Mouse (Mus musculus) forebrain, embryonic 13.5 days (tissue): ENCODE data around the gene Marcks. TPM values are rescaled to one million over a fixed set of nuclear protein-coding genes. Genes with fewer than 3 reads are reported as not detected.

Experiments
- ATAC-seq: fragments of 200-750 bp; cut with Nextera tagmentation; 2 replicates; pipeline ENCODE4 v1.8.0; 2017
- H3K27ac ChIP-seq: fragments of 300-500 bp; sonication (generic); 2 replicates; pipeline ENCODE4 v1.5.1; 2015; ENCODE audit warnings: inconsistent platforms, mild to moderate bottlenecking, moderate library complexity
- H3K27me3 ChIP-seq: fragments of 300-500 bp; sonication (generic); 2 replicates; pipeline ENCODE4 v1.6.1; 2015; ENCODE audit warnings: mild to moderate bottlenecking, inconsistent platforms
- H3K36me3 ChIP-seq: fragments of 300-500 bp; sonication (generic); 2 replicates; pipeline ENCODE4 v1.6.1; 2015; ENCODE audit warnings: mild to moderate bottlenecking, inconsistent platforms; ENCODE audit not compliant: poor library complexity, severe bottlenecking
- H3K4me1 ChIP-seq: fragments of 300-500 bp; sonication (generic); 2 replicates; pipeline ENCODE4 v1.6.1; 2015; ENCODE audit warnings: inconsistent platforms
- H3K4me2 ChIP-seq: fragments of 300-500 bp; sonication (generic); 2 replicates; pipeline ENCODE4 v1.6.1; 2015; ENCODE audit warnings: inconsistent platforms, mild to moderate bottlenecking, moderate library complexity
- H3K4me3 ChIP-seq: fragments of 300-500 bp; sonication (generic); 2 replicates; pipeline ENCODE4 v1.5.1; 2015; ENCODE audit warnings: mild to moderate bottlenecking, inconsistent platforms
- H3K9ac ChIP-seq: fragments of 300-500 bp; sonication (generic); 2 replicates; pipeline ENCODE4 v1.6.1; 2015; ENCODE audit warnings: mild to moderate bottlenecking, inconsistent platforms
- H3K9me3 ChIP-seq: fragments of 300-500 bp; sonication (generic); replicated peaks from 2 replicates; pipeline ENCODE4 v1.6.1; 2016; ENCODE audit warnings: inconsistent platforms
- WGBS: fragments of 180-500 bp; shearing (Covaris S2); methylation state at CpG from one replicate; pipeline ENCODE4 v1.1.7; 2015; 5-methylcytosine and 5-hydroxymethylcytosine counted together
- polyA plus RNA-seq: library from polyadenylated mRNA; unstranded; fragments of >200 nt; fragmentation: Nextera tagmentation; extraction: Ambion mirVana; gene quantifications from 2 replicates; pipeline ENCODE4 v1.2.1, GENCODE M21; 2015

The Marcks gene
- polyA plus RNA-seq, 1 experiment from 2014 or later: 289 TPM

DNA sequence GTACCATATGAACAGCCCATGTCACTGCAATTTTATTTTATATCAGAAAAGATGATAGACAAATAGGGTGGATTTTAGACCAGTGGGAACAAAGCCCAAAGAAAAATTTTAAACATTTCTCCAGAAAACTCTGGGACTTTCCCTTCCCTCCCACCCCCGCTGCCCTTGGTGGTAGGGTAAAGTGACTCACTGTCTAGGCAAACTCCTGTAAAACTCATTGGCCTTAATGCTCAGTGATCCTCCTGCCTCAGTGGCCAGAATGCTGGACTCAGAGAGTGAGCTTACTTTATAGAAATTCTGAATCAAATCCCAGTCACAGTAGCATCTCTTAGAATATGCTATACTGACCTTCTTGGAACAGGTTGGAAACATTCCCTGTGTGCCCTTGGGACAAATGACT is 6.7 kb upstream of the Marcks start:
- H3K4me2 ChIP-seq: no peak overlapping the region
- H3K4me1 ChIP-seq: peaks cover 8% of the 10 kb centered on the region
- H3K36me3 ChIP-seq: no peaks in the 10 kb centered on the region
- no peaks in the 10 kb centered on the region for H3K27me3 ChIP-seq
- no peak overlapping the region for H3K4me3 ChIP-seq
- ATAC-seq: no peak
- 92% methylated on average over 1 of the region's 1 CpGs for WGBS
- H3K27ac ChIP-seq: no peak overlapping the region
- no peaks in the 10 kb centered on the region for H3K9me3 ChIP-seq
- no peak overlapping the region for H3K9ac ChIP-seq

DNA sequence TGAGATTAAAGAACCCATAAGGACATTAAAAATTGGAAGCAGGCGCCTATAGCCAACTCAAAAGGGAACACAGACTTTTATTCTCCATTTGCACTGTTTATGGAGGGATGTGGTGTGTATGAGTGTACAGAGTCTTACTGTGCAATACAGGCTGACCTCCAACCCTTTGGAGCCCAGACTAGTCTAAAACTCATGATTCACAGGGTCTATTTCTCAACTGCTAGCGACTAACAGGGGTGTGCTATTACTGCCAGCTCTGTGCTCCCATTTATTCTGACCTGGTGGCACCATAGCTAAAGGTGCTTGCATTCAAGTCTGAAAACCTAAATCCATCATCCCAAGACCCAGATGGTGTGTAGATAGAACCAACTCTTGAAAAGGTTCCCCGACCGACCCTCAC is 2.9 kb upstream of the Marcks start:
- Histone ChIP-seq H3K4me2 (peak overlapping the region; percentile 69), H3K27me3 (no peaks in the 10 kb centered on the region), H3K36me3 (peaks cover 1% of the 10 kb centered on the region), H3K9me3 (no peaks in the 10 kb centered on the region), H3K4me3 (peak overlapping the region; percentile 99), H3K9ac (peak overlapping the region; percentile 43; the same call in 1 of the 2 replicates), H3K4me1 (peaks cover 8% of the 10 kb centered on the region), H3K27ac (peak overlapping the region; percentile 100)
- 60% methylated on average over 4 of the region's 4 CpGs for WGBS
- no peak for ATAC-seq

DNA sequence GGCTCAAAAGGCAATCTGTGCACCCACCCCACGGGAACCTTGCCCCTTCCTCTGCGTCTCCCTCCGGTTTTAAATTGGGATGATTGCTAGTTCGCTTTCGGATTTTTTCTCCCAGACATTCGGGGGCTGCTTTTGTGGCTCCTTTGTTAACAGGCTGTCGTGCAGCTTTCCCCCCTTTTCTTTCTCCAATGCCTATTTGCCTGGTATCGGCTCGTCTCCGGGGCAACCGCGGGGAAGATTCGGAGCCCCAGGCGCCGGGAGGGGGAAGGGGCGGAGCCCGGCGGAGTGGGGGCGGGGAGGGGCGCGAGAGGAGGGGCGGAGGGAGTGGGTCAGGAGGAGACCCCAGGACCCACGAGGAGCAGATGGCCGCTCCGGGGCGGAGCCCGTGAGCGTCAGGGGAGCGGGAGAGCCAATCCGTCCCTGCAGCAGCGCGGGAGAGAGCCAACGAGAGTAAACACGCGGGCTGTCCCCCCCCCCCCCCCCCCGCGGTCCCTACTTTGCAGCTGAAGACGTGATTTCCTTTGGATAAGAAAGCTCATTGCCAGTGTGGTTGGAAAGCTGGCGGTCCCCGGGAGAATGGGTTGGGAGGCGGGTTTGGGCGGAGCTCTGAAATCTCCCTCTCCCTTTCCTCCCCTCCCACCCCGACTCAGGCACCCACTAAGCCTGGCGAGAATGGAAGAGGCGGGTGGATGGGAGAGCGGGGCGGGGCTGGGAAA is 2.2 kb upstream of the Marcks start:
- H3K9ac ChIP-seq: peak overlapping the region; percentile 100
- H3K27ac ChIP-seq: peak overlapping the region; percentile 100
- H3K4me1 ChIP-seq: peaks cover 8% of the 10 kb centered on the region
- peak overlapping the region; percentile 69 for H3K4me2 ChIP-seq
- no peaks in the 10 kb centered on the region for H3K9me3 ChIP-seq
- H3K27me3 ChIP-seq: no peaks in the 10 kb centered on the region
- H3K36me3 ChIP-seq: peaks cover 8% of the 10 kb centered on the region
- WGBS: 0% methylated on average over 43 of the region's 47 CpGs
- ATAC-seq: peak; percentile 92
- peak overlapping the region; percentile 99 for H3K4me3 ChIP-seq

DNA sequence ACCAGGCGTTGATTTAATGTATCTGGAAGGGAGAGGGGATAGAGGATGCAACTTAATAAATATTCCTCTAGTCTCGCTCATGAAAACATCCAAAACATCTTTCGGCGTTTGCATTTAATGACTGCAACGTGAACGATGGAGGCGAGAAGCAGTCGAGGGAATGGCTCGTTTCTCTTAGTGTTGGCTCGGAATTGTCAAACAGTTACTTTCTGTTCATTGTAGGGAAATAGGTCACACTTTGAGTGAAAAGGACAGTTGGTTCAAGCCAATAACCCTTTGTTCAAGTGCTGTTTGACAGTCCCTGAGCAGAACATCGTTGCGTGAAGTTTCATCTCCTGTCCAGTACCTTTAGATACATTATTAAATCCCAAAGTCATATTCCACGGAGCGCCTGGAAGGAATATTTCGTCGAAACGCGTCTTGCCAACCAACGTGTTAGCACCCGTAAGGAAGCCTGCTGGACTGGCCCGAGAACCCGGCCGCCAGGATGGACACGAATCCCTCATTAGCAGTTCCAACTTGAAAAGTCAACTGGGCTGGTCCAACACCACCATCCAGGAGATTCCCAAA is 1.5 kb upstream of the Marcks start:
- no peaks in the 10 kb centered on the region for H3K9me3 ChIP-seq
- peak overlapping the region; percentile 69 for H3K4me2 ChIP-seq
- no peaks in the 10 kb centered on the region for H3K27me3 ChIP-seq
- H3K9ac ChIP-seq: peak overlapping the region; percentile 100
- peak overlapping the region; percentile 99 for H3K4me3 ChIP-seq
- H3K27ac ChIP-seq: peak overlapping the region; percentile 100
- H3K4me1 ChIP-seq: peaks cover 8% of the 10 kb centered on the region
- no peak for ATAC-seq
- WGBS: 1% methylated on average over 24 of the region's 24 CpGs
- H3K36me3 ChIP-seq: peaks cover 11% of the 10 kb centered on the region

DNA sequence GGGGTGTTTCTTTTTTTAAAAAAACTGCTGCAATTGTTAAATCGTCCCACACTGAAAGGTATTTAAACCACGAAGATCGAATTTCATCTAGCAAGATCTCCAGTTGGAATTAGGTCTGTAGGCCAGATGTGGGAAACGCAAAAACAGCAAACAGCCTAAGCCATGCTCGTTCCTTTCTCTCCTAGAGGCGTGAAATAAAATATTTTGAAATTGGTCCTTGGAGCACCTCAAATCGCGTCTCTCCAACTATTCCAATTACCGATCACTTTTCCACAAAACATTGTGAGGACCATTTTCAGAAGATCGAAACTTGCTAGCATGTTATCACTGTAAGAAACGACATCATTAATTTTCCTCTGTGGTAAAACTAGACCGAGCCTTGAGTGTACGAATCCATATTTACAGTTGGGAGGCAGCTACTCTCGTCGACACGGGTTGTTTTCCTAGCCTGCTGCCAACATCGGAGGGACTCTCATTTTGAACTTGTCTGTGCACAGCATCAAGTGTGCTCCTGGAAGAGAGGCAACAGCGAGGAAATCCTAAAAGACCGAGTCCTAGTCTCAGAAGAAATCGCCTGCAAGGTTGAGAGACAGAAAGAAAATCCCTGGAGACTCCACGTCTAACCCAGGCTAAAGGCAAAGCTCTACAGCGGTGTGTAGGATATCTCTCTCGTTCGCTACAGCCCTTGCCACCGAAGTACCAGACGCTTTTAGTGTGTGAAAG is 884 bp upstream of the Marcks start:
- H3K9ac ChIP-seq: peak overlapping the region; percentile 100
- H3K4me1 ChIP-seq: peaks cover 13% of the 10 kb centered on the region
- under 1% methylated on average over 26 of the region's 26 CpGs for WGBS
- H3K4me3 ChIP-seq: peak overlapping the region; percentile 99
- H3K9me3 ChIP-seq: no peaks in the 10 kb centered on the region
- peak overlapping the region; percentile 100 for H3K27ac ChIP-seq
- no peak for ATAC-seq
- no peaks in the 10 kb centered on the region for H3K27me3 ChIP-seq
- H3K4me2 ChIP-seq: peak overlapping the region; percentile 69
- H3K36me3 ChIP-seq: peaks cover 16% of the 10 kb centered on the region

DNA sequence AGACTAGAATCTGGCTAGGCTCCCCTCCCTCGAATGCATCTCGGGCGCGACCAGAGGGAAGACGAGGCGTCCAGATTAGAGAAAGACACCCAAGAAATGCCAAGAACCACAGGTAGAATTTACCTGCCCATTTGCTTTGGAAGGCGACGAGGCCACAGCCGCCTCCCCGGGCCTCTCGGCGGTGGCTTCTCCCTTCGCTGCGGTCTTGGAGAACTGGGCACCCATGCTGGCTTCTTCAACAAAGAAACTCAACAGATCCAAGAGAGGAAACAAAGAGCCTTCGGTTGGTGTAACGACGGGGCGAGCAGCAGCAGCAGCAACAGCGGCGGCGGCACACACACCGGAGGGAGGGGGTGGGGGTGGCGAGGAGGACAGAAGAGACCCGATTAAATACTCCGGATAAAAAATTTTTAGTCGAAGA is 399 bp downstream of the Marcks start:
- peak overlapping the region; percentile 99 for H3K4me3 ChIP-seq
- ATAC-seq: no peak
- no peaks in the 10 kb centered on the region for H3K27me3 ChIP-seq
- WGBS: under 1% methylated on average over 26 of the region's 26 CpGs
- peaks cover 27% of the 10 kb centered on the region for H3K36me3 ChIP-seq
- peak overlapping the region; percentile 67; the same call in 1 of the 2 replicates for H3K4me2 ChIP-seq
- H3K9me3 ChIP-seq: no peaks in the 10 kb centered on the region
- H3K9ac ChIP-seq: peak overlapping the region; percentile 100
- peak overlapping the region; percentile 100 for H3K27ac ChIP-seq
- peaks cover 19% of the 10 kb centered on the region for H3K4me1 ChIP-seq

DNA sequence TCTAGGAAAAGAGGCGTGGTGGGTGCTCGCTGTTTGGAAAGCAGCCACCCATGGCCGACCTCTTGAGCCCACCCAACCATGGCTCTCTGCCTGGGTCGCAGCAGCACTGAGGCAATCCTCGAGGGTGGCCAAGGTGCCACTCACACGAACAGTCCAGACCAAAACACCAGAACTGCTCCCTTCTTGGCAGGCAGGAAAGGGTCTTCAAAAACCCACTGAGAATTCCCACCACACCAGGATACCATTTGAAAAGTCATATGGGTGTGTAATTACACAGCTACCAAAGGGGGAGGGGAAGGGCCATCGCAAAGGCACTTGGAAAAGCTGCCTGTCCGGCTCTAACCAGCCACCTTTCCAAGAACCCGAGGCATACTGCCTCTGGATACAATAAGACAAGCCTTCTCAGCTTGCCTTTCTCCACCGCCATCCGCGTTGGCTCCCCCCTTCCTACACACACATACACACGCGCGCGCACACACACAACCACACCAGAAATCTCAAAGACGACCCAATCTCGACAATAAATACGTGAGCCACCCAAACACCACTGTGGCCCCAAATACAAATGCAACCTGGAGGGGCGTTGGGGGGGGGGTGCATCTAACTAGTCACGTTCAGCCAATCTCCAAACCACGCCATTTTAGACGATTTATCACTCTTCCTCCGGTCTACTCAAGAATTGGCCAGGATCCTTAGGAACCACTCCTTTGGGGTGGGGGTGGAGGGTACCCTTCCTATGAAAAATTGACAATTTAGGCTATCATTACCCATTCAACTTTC is 999 bp downstream of the Marcks start:
- peaks cover 33% of the 10 kb centered on the region for H3K36me3 ChIP-seq
- H3K4me3 ChIP-seq: peak overlapping the region; percentile 99
- ATAC-seq: no peak
- peak overlapping the region; percentile 67 for H3K4me2 ChIP-seq
- H3K9me3 ChIP-seq: no peaks in the 10 kb centered on the region
- peaks cover 19% of the 10 kb centered on the region for H3K4me1 ChIP-seq
- H3K9ac ChIP-seq: peak overlapping the region; percentile 100
- H3K27ac ChIP-seq: peak overlapping the region; percentile 100
- no peaks in the 10 kb centered on the region for H3K27me3 ChIP-seq
- WGBS: under 1% methylated on average over 24 of the region's 24 CpGs

DNA sequence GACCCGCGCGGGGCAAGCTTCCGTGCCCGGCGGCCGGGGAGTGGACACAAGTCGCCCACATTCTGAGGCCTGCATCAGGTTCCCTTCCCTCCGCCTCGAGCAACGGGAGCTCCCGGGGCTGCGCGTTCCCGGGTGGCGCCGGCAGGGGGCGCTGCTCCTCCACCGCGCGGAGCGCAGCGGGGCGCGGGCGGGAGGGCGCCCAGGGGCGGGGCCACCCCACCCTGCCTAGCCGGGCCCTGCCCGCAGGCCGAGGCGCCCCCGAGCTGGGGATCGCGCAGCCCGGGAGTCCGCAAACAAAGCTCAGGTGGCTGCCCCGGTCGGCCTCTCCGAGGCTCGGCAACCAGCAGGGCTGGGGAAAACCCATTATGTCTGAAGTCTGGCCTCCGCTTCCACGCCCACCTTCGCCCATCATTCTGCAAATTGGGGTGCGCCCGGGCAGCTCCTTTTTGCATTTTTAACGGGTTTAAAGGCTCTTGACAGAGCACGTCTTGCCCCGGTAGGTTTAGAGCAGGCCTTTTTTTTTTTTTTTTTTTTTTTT is 1.7 kb downstream of the Marcks start:
- Histone ChIP-seq H3K4me1 (peaks cover 18% of the 10 kb centered on the region), H3K27me3 (no peaks in the 10 kb centered on the region), H3K9ac (peak overlapping the region; percentile 100), H3K4me3 (peak overlapping the region; percentile 99), H3K36me3 (peaks cover 39% of the 10 kb centered on the region), H3K9me3 (no peaks in the 10 kb centered on the region), H3K27ac (peak overlapping the region; percentile 100), H3K4me2 (peak overlapping the region; percentile 67)
- ATAC-seq: peak; percentile 50
- 1% methylated on average over 49 of the region's 49 CpGs for WGBS

DNA sequence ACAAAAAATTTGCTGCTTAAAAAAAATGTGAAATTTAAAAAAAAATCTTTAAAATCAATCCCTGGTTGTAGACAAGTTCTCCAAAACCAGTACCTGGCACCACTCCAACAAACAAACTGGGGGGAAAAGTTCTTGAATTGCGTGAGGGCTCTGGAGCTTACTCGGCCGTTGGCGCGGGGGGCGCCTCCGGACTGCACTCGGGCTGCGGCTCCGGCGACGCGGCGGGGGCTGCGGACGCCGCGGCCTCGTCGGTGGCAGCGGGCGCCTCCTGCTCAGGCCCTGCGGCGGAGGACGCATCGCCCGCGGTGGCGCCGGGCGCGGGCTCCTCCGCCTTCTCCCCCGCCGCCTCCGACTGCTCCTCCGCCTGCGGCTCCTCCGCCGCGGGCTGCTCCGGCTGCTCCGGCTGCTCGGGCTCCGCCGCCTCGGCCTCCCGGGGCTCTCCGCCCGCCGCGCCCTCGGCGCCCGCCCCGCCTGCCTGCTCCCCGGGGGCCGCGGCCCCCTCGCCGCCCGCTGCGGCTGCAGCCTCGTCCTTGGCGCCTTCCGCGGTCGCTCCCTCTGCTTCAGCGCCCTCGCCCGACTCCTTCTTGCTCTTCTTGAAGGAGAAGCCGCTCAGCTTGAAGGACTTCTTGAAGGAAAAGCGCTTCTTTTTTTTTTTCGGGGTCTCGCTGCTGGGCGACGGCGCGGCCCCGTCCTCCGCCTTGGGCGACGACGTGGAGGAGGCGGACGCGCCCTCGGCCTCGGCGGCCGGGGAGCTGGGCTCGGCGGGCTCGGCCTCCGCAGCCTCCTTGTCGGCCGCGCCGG is 2.6 kb downstream of the Marcks start:
- WGBS: under 1% methylated on average over 88 of the region's 99 CpGs
- H3K9ac ChIP-seq: peak overlapping the region; percentile 100
- no peaks in the 10 kb centered on the region for H3K27me3 ChIP-seq
- H3K9me3 ChIP-seq: no peaks in the 10 kb centered on the region
- H3K4me3 ChIP-seq: peak overlapping the region; percentile 99
- H3K36me3 ChIP-seq: peaks cover 43% of the 10 kb centered on the region
- peaks cover 11% of the 10 kb centered on the region for H3K4me1 ChIP-seq
- H3K4me2 ChIP-seq: peak overlapping the region; percentile 67
- no peak for ATAC-seq
- peak overlapping the region; percentile 100 for H3K27ac ChIP-seq

DNA sequence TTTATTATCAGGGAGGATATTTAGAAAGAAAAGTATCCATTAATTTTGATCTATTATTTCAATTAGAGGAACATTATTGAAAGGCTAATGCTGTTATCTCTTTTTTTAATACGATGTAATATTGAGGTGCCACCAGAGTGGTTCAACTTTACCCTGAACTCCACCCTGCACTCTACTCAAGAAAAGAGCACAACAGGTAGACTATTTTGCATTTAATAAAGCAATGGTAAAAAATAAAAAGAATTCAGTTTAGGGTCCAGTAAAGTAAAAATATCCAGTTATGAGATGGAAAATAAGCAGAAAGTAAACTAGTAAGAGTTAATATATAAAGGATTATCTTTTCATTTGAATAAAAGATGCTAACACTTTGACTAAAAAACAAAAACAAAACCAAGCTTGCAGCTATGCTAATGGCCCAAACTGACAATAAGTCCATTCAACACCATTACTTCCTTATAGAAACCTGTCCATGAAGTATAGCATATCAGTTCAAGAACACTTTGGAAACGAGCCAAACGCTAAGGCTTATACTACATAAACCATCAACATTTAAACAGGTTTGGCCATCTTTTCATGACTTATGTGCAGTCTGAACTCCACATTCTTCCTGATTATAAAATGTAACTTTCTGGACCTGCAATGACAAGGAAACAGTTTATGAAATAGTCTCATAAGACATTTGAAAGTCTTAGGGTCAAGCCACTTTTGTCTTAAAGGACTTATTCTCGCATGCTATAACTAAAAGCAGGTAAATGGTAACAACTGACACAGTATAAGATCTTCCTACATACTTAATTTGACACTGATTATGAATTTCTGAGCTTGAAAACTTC is 4.6 kb downstream of the Marcks start:
- no peaks in the 10 kb centered on the region for H3K27me3 ChIP-seq
- no peak for ATAC-seq
- H3K4me1 ChIP-seq: peaks cover 11% of the 10 kb centered on the region
- no peak overlapping the region for H3K27ac ChIP-seq
- WGBS: 83% methylated on average over 4 of the region's 4 CpGs
- H3K9ac ChIP-seq: peak overlapping the region; percentile 69
- H3K4me3 ChIP-seq: peak overlapping the region; percentile 99
- H3K36me3 ChIP-seq: peaks cover 43% of the 10 kb centered on the region
- no peaks in the 10 kb centered on the region for H3K9me3 ChIP-seq
- peak overlapping the region; percentile 76 for H3K4me2 ChIP-seq
